Mouse (Mus musculus): ENCODE data around the gene Masp2.

DNA sequence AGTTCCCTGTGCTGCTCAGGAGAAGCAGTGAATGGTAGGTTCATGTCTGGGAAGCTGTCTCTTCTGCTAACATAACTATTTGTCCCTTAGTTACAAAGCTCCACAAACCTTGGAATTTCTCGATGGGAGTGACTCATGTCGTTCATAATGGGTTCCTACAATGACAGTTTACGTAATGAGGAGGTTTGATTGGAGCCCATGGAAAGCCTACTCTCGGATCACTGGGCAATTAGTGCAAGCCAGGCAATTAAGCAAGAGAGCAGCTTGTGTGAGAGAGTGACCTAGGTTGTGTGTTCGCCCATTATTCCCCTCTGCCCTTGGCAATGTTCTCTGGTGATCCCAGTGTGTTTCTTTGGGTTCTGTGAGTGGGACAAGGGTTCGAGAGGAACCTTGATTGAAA is 6.4 kb upstream of the Masp2 start:
- no peak for TF ChIP-seq CTCF (IDR thresholded peaks at IDR 0.05; ENCODE audit: low read depth, low read length)
- no peak for TF ChIP-seq POLR2A (IDR thresholded peaks at IDR 0.05; ENCODE audit: borderline replicate concordance, low read depth, low read length)

Measured in bone marrow macrophage, adult 2 months (primary cell).